In the genomic region with DNA sequence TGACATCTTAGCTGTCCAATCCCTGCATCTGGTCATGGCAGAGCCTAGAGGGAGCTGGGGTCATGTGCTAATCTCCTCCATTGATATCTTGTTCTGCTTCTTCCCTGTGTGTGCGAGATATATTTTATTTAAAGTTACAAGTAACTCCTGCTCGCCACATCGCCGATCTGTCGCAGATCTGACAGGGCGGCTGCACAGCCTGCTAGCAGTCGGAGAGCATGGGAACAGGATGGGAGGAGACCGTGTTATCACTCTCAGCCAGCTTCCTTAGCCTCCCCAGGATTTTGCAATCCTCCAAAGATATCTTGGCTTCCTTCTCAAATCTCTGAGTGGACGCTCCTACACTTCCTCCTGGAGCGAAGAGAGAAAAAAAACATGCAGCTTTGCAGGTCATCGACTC, we compare ENCODE assay signal across 9 mouse cellular contexts. TPM values are rescaled to one million over a fixed set of nuclear protein-coding genes. Genes with fewer than 3 reads are reported as not detected.
DNase-seq lines count a peak whose midpoint lies in the region; ATAC-seq and TF ChIP-seq lines count a peak whose summit lies in the region.
"Had no signal": no experiment of that assay in that cellular context is flagged by ENCODE, and none has a peak within 500 bp of the region (broad histone marks: within the 10 kb centered on the region; RNA-seq: fewer than 3 reads in every experiment).

No protein-coding gene starts in this region.

- ATAC-seq in CD4-positive, CD25-positive, alpha-beta regulatory T cell, adult 4 months: peak; percentile 28
- no peak for ATAC-seq in hindbrain, postnatal 0 days
- ATAC-seq in midbrain, embryonic 15.5 days (replicated peaks): no peak

- no peak for TF ChIP-seq CTCF in hindbrain, postnatal 0 days (IDR thresholded peaks at IDR 0.05; ENCODE audit: low read depth)

- no peaks in the 10 kb centered on the region for H3K27me3 ChIP-seq in hindbrain, embryonic 10.5 days (ENCODE audit: insufficient read depth, poor library complexity, severe bottlenecking)
- H3K27me3 ChIP-seq in hindbrain, postnatal 0 days (ENCODE audit: insufficient read depth, low read length): no peaks in the 10 kb centered on the region
- H3K27me3 ChIP-seq in midbrain, embryonic 15.5 days (replicated peaks): no peaks in the 10 kb centered on the region
- H3K27me3 ChIP-seq: limb, embryonic 13.5 days had no signal

- no peak overlapping the region for H3K4me3 ChIP-seq in hindbrain, embryonic 10.5 days
- H3K4me3 ChIP-seq in hindbrain, postnatal 0 days (ENCODE audit: low read length): no peak overlapping the region
- no peak overlapping the region for H3K4me3 ChIP-seq in midbrain, embryonic 15.5 days
- H3K4me3 ChIP-seq: limb, embryonic 13.5 days had no signal

- no peaks in the 10 kb centered on the region for H3K36me3 ChIP-seq in hindbrain, embryonic 10.5 days
- H3K36me3 ChIP-seq in hindbrain, postnatal 0 days (ENCODE audit: insufficient read depth, low read length): no peaks in the 10 kb centered on the region
- no peaks in the 10 kb centered on the region for H3K36me3 ChIP-seq in midbrain, embryonic 15.5 days (replicated peaks)
- H3K36me3 ChIP-seq: limb, embryonic 13.5 days had no signal

- no peak overlapping the region for H3K27ac ChIP-seq in hindbrain, embryonic 10.5 days
- no peak overlapping the region for H3K27ac ChIP-seq in hindbrain, postnatal 0 days
- no peak overlapping the region for H3K27ac ChIP-seq in midbrain, embryonic 15.5 days
- H3K27ac ChIP-seq: limb, embryonic 13.5 days had no signal

- DNase-seq in c-Kit-positive CD71-positive TER-119-negative erythroid progenitor cells, embryonic 14.5 days (ENCODE audit: low read depth): peak; percentile 1
- DNase-seq in induced T-regulatory cell, adult 2 months (ENCODE audit: low read depth): peak; percentile 36
- DNase-seq in lung, adult 18-20 months: peak; percentile 41 to 61
- DNase-seq in hindbrain, embryonic 10.5 days (ENCODE audit: low spot score): no peak
- no peak for DNase-seq in thymus, postnatal 25 days
- no peak for DNase-seq in hindbrain, postnatal 0 days (ENCODE audit: low spot score)

- no peaks in the 10 kb centered on the region for H3K9me3 ChIP-seq in hindbrain, embryonic 10.5 days
- no peaks in the 10 kb centered on the region for H3K9me3 ChIP-seq in hindbrain, postnatal 0 days (ENCODE audit: low read length)
- no peaks in the 10 kb centered on the region for H3K9me3 ChIP-seq in midbrain, embryonic 15.5 days
- H3K9me3 ChIP-seq: limb, embryonic 13.5 days had no signal

- no peak overlapping the region for H3K4me2 ChIP-seq in hindbrain, postnatal 0 days (ENCODE audit: low read depth, low read length)
- no peak overlapping the region for H3K4me2 ChIP-seq in midbrain, embryonic 15.5 days
- H3K4me2 ChIP-seq: limb, embryonic 13.5 days had no signal

- H3K9ac ChIP-seq in hindbrain, postnatal 0 days (replicated peaks; ENCODE audit: low read length): no peak overlapping the region
- no peak overlapping the region for H3K9ac ChIP-seq in midbrain, embryonic 15.5 days
- H3K9ac ChIP-seq: limb, embryonic 13.5 days had no signal

- no peaks in the 10 kb centered on the region for H3K4me1 ChIP-seq in hindbrain, embryonic 10.5 days (replicated peaks)
- H3K4me1 ChIP-seq in hindbrain, postnatal 0 days (ENCODE audit: insufficient read depth, low read length): no peaks in the 10 kb centered on the region
- no peaks in the 10 kb centered on the region for H3K4me1 ChIP-seq in midbrain, embryonic 15.5 days
- H3K4me1 ChIP-seq: limb, embryonic 13.5 days had no signal

- 86% methylated on average over 11 of the region's 11 CpGs for WGBS in hindbrain, embryonic 10.5 days
- 76% methylated on average over 11 of the region's 11 CpGs for WGBS in hindbrain, postnatal 0 days
- WGBS in midbrain, embryonic 15.5 days: 84% methylated on average over 11 of the region's 11 CpGs

RNA-seq across cellular contexts. Expression of a gene that starts 17.3 kb away (rescaled TPM):
- 100 to 1,000 TPM; 309 to 337 TPM for polyA plus RNA-seq in CD4-positive, CD25-positive, alpha-beta regulatory T cell, adult 4 months (2017; shearing (Covaris generic))
- polyA plus RNA-seq in hindbrain, embryonic 10.5 days (2016; fragmentation: Nextera tagmentation; extraction: Ambion mirVana): 0.13 and 0.20 TPM in 2 replicates
- 0.25 TPM in 1 of 2 replicates, not detected in the other for total RNA-seq in hindbrain, postnatal 0 days (2014; rRNA removed)
- polyA plus RNA-seq in hindbrain, postnatal 0 days (2015; fragmentation: Nextera tagmentation; extraction: Ambion mirVana): 0.10 and 0.19 TPM in 2 replicates
- not detected in 2 replicates for polyA plus RNA-seq in midbrain, embryonic 15.5 days (2015; fragmentation: Nextera tagmentation; extraction: Ambion mirVana)

Comparison
In these comparisons a context has a peak if more than half of its experiments do, and no peak if none do; other contexts are left out.
1. DNase-seq: peak in c-Kit-positive CD71-positive TER-119-negative erythroid progenitor cells, embryonic 14.5 days (single experiment), induced T-regulatory cell, adult 2 months (single experiment) and lung, adult 18-20 months (2 of 2); none in hindbrain, embryonic 10.5 days (single experiment), thymus, postnatal 25 days (single experiment) and hindbrain, postnatal 0 days (single experiment).
2. RNA of a gene that starts 17.3 kb away (polyA plus RNA-seq): 309 to 337 TPM in CD4-positive, CD25-positive, alpha-beta regulatory T cell, adult 4 months; 0.10 to 0.19 TPM in hindbrain, postnatal 0 days, not detected in midbrain, embryonic 15.5 days and 0.13 to 0.20 TPM in hindbrain, embryonic 10.5 days; every median in the first group is over 100 times any median in the second.